Mouse (Mus musculus): ENCODE results near the gene Cys1. TPM values are rescaled to one million over a fixed set of nuclear protein-coding genes. Genes with fewer than 3 reads are reported as not detected.

Cys1 gene
- polyA plus RNA-seq, 1 experiment from 2014 or later, result 1.8 TPM

- Histone ChIP-seq H3K4me3 (ENCODE audit: low read depth, low read length) (no peak overlapping the region), H3K27me3 (ENCODE audit: control insufficient read depth, insufficient read depth, low read depth, low read length) (no peaks in the 10 kb centered on the region), H3K27ac (ENCODE audit: low read length) (no peak overlapping the region), H3K9me3 (replicated peaks; ENCODE audit: control insufficient read depth, low read length, poor library complexity, severe bottlenecking) (no peaks in the 10 kb centered on the region), H3K9ac (ENCODE audit: low read depth, low read length) (no peak overlapping the region), H3K36me3 (ENCODE audit: control insufficient read depth, insufficient read depth, low read length) (no peaks in the 10 kb centered on the region), H3K4me1 (ENCODE audit: control insufficient read depth, insufficient read depth, low read length) (peaks cover 7% of the 10 kb centered on the region; the same call in 1 of the 2 replicates), H3K4me2 (ENCODE audit: low read length) (no peak overlapping the region)
- 59% methylated on average over 12 of the region's 12 CpGs for WGBS
- ATAC-seq, result peak; percentile 63; the same call in 1 of the 2 replicates
Observed at GRCm38 (mm10) chr12:24623486-24624251, 57.9 kb downstream of the Cys1 start.

DNA sequence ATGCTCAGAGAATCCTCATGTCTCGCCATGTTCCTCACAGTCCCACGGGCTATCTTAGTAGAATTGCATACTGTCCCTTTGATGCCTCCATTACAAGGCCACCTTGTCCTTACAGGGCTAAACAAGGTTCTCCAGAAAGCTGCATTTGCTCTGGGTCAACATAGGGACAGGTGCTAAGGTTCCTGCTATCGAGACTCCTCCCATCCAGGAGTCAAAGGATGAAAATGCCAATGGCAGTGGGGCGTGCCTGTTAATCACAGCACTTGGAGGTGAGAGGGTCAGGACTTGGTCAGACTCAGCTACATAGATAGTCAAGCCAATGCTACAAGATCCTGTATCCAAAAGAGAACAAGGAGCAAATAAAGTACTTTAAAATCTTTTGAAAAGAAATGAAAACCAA lies 62.2 kb downstream of the Cys1 start:
- no peak overlapping the region for H3K4me2 ChIP-seq (ENCODE audit: low read length)
- H3K9me3 ChIP-seq (replicated peaks; ENCODE audit: control insufficient read depth, low read length, poor library complexity, severe bottlenecking), result no peaks in the 10 kb centered on the region
- H3K27ac ChIP-seq (ENCODE audit: low read length), result no peak overlapping the region
- H3K4me3 ChIP-seq (ENCODE audit: low read depth, low read length), result no peak overlapping the region
- H3K36me3 ChIP-seq (ENCODE audit: control insufficient read depth, insufficient read depth, low read length), result no peaks in the 10 kb centered on the region
- no peak overlapping the region for H3K9ac ChIP-seq (ENCODE audit: low read depth, low read length)
- 87% methylated on average over 4 of the region's 4 CpGs for WGBS
- peaks cover 7% of the 10 kb centered on the region; the same call in 1 of the 2 replicates for H3K4me1 ChIP-seq (ENCODE audit: control insufficient read depth, insufficient read depth, low read length)
- H3K27me3 ChIP-seq (ENCODE audit: control insufficient read depth, insufficient read depth, low read depth, low read length), result no peaks in the 10 kb centered on the region
- ATAC-seq, result no peak

Other genes with a start within 250 kb of the Cys1 start
- 36.1 and 37.9 TPM in 2 replicates for gene Taf1b, start 183.5 kb downstream of the Cys1 start, polyA plus RNA-seq (2015; fragmentation: Nextera tagmentation; extraction: Ambion mirVana)
- 1.2 and 1.7 TPM in 2 replicates for gene Grhl1, start 109.5 kb downstream of the Cys1 start, polyA plus RNA-seq (2015; fragmentation: Nextera tagmentation; extraction: Ambion mirVana)
- 21.4 and 22.6 TPM in 2 replicates for gene Klf11, start 30.5 kb downstream of the Cys1 start, polyA plus RNA-seq (2015; fragmentation: Nextera tagmentation; extraction: Ambion mirVana)
- gene Rrm2, start 26.4 kb upstream of the Cys1 start, polyA plus RNA-seq (2015; fragmentation: Nextera tagmentation; extraction: Ambion mirVana), result 37.5 and 41.4 TPM in 2 replicates
- 69.0 and 74.4 TPM in 2 replicates for gene Mboat2, start 149.1 kb upstream of the Cys1 start, polyA plus RNA-seq (2015; fragmentation: Nextera tagmentation; extraction: Ambion mirVana)

Data from midbrain, embryonic 16.5 days (tissue).